Mouse (Mus musculus) gonadal fat pad, adult 2 months (tissue): ENCODE measurements around the gene Igsf11. TPM values are rescaled to one million over a fixed set of nuclear protein-coding genes. Genes with fewer than 3 reads are reported as not detected.

ENCODE experiments used
- polyA plus RNA-seq: library from polyadenylated mRNA; depleted of rRNA; stranded (reverse); fragments of >200 nt; gene quantifications from 2 replicates; pipeline ENCODE4 v1.2.3, GENCODE M21; 2012; rRNA removed

The Igsf11 gene
- polyA plus RNA-seq, 1 experiment: 2.5 TPM

Other genes with a start within 250 kb of the Igsf11 start
- gene Arhgap31, start 179.4 kb upstream of the Igsf11 start, polyA plus RNA-seq: 13.1 and 18.1 TPM in 2 replicates
- gene B4galt4, start 150.4 kb upstream of the Igsf11 start, polyA plus RNA-seq: 30.4 and 35.6 TPM in 2 replicates
- 44.2 and 44.8 TPM in 2 replicates for gene Upk1b, start 92.3 kb upstream of the Igsf11 start, polyA plus RNA-seq
- gene 4930435E12Rik, start 63.9 kb upstream of the Igsf11 start, polyA plus RNA-seq: 0.09 and 0.16 TPM in 2 replicates